Mouse (Mus musculus): ENCODE measurements at regions not wholly inside any gene's neighbourhood (a gene's known extent, or its start where the extent isn't known, plus 50 kb on each side); places are given as distances from the start of the nearest gene placed in this dataset.

DNA sequence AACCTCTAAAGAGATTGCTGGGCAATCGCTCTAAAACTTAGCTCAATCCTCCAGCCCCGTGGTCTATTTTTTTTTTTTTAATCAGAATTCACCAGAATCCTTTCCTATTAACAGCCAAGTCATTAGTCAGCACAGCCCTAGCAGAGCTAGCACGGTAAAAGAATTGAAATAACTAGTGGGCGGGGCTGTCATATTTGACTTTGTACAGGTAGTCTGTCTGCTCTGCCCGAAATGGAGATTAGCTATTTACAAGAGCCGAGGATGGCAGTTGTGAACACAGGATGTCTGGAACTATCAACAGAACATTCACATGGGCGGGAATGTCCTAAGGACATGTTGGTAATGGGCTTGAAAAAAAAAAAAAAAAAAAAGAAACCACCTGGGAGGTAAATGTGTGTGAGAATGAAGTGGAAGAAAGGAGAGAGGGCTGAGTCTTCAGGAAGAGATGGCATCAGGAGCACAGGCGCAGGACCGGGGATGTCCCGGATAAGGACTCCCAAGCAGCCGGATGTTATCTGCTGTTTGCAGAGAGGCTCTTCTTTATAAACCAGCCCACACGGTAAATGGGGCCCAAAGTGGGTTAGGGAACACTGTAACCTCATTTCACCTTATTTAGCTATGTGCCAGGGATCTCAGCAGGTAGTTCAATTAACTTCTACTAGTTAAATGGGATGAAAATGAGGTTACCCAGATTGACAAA, 283.8 kb upstream of the Adgrl2 start:
- Histone ChIP-seq H3K4me3 (replicated peaks in 1 of 3; ENCODE audit: low read depth in 2 of 3, low read length in 2 of 3, poor library complexity in 1 of 3) (no peak overlapping the region), H3K4me2 (ENCODE audit: insufficient read depth, low read depth, poor library complexity, severe bottlenecking) (peak overlapping the region; percentile 23; the same call in 1 of the 2 replicates), H3K27me3 (replicated peaks) (no peaks in the 10 kb centered on the region), H3K36me3 (replicated peaks in 1 of 2; ENCODE audit: control insufficient read depth in 1 of 2, insufficient read depth in 1 of 2, low read length in 1 of 2) (no peaks in the 10 kb centered on the region), H3K9me3 (replicated peaks; ENCODE audit: low read length) (no peaks in the 10 kb centered on the region), H3K4me1 (ENCODE audit: control insufficient read depth in 1 of 2, insufficient read depth in 2 of 2) (peaks cover 11 to 35% of the 10 kb centered on the region in 2 experiments), H3K9ac (ENCODE audit: insufficient read depth, low read depth) (0 out of 2 replicates have a peak overlapping the region, but pooled peaks have one; percentile 0), H3K27ac (ENCODE audit: insufficient read depth, low read depth) (no peak overlapping the region), H3K79me2 (replicated peaks; ENCODE audit: control insufficient read depth, extremely low read depth, insufficient read depth, poor library complexity, severe bottlenecking) (no peaks in the 10 kb centered on the region)
- dilution Hi-C loops (cut with MboI; ENCODE audit: extremely low pct_ligation_motif_present, extremely low pct_unique_long_range_greater_than_20kb, low sequenced_read_pairs): no loop called here
- TF ChIP-seq JUN (IDR thresholded peaks at IDR 0.05; ENCODE audit: insufficient read depth, low read depth, low read length): no peak
- peak; percentile 75 for TF ChIP-seq ZNF384 (IDR thresholded peaks at IDR 0.05; ENCODE audit: low read depth, low read length)
- DNase-seq (ENCODE audit: extremely low read depth): no peak
- in situ Hi-C loops (cut with MboI; ENCODE audit: low pct_ligation_motif_present, low pct_unique_long_range_greater_than_20kb, low sequenced_read_pairs): no loop called here

DNA sequence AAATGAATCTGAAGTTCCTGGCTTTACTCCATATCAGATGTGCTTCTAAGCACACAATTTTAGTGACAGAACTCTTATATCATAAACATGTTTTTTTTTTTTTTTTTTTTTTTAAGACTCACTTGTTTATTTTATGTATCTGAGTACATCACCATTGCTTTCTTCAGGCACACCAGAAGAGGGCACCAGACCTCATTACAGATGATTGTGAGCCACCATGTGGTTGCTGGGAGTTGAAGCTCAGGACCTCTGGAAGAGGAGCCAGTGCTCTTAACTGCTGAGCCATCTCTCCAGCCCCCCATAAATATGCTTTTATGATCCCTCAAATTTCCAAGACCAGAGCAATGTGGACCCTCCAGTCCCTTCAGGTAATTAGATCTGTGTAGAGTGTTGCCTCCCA, 280.1 kb upstream of the Adgrl2 start:
- in situ Hi-C loops (cut with MboI; ENCODE audit: low pct_ligation_motif_present, low pct_unique_long_range_greater_than_20kb, low sequenced_read_pairs): no loop called here
- peak; percentile 53 for DNase-seq (ENCODE audit: extremely low read depth)
- Histone ChIP-seq H3K4me2 (ENCODE audit: insufficient read depth, low read depth, poor library complexity, severe bottlenecking) (no peak overlapping the region), H3K4me1 (ENCODE audit: control insufficient read depth in 1 of 2, insufficient read depth in 2 of 2) (peaks cover 9 to 21% of the 10 kb centered on the region in 2 experiments), H3K27me3 (replicated peaks) (no peaks in the 10 kb centered on the region), H3K27ac (ENCODE audit: insufficient read depth, low read depth) (no peak overlapping the region), H3K36me3 (replicated peaks in 1 of 2; ENCODE audit: control insufficient read depth in 1 of 2, insufficient read depth in 1 of 2, low read length in 1 of 2) (no peaks in the 10 kb centered on the region), H3K9ac (ENCODE audit: insufficient read depth, low read depth) (no peak overlapping the region), H3K4me3 (replicated peaks in 1 of 3; ENCODE audit: low read depth in 2 of 3, low read length in 2 of 3, poor library complexity in 1 of 3) (no peak overlapping the region), H3K9me3 (replicated peaks; ENCODE audit: low read length) (no peaks in the 10 kb centered on the region), H3K79me2 (replicated peaks; ENCODE audit: control insufficient read depth, extremely low read depth, insufficient read depth, poor library complexity, severe bottlenecking) (no peaks in the 10 kb centered on the region)
- dilution Hi-C loops (cut with MboI; ENCODE audit: extremely low pct_ligation_motif_present, extremely low pct_unique_long_range_greater_than_20kb, low sequenced_read_pairs): no loop called here
- TF ChIP-seq GABPA (IDR thresholded peaks at IDR 0.05; ENCODE audit: insufficient replicate concordance, low read depth, low read length): no peak
- peak; percentile 79 for TF ChIP-seq SMC3 (IDR thresholded peaks at IDR 0.05; ENCODE audit: low read depth, low read length)
- TF ChIP-seq TBP (conservative IDR thresholded peaks at IDR 0.05; ENCODE audit: low read depth, low read length): no peak
- no peak for TF ChIP-seq HCFC1 (IDR thresholded peaks at IDR 0.05; ENCODE audit: low read depth, low read length)
- TF ChIP-seq ELF1 (IDR thresholded peaks at IDR 0.05; ENCODE audit: low read depth, low read length): no peak
- no peak for TF ChIP-seq MAZ (IDR thresholded peaks at IDR 0.05; ENCODE audit: low read depth, low read length)
- TF ChIP-seq ZMIZ1 (IDR thresholded peaks at IDR 0.05; ENCODE audit: low read depth, low read length): no peak
- TF ChIP-seq JUN (IDR thresholded peaks at IDR 0.05; ENCODE audit: insufficient read depth, low read depth, low read length): no peak
- TF ChIP-seq ZC3H11A (IDR thresholded peaks at IDR 0.05; ENCODE audit: low read depth, low read length): peak; percentile 26
- TF ChIP-seq RCOR1 (conservative IDR thresholded peaks at IDR 0.05; ENCODE audit: low read depth, low read length): no peak
- TF ChIP-seq ZKSCAN1 (IDR thresholded peaks at IDR 0.05; ENCODE audit: borderline replicate concordance, low read depth, low read length): no peak
- no peak for TF ChIP-seq USF1 (IDR thresholded peaks at IDR 0.05; ENCODE audit: low read depth, low read length)
- TF ChIP-seq CTCF (conservative IDR thresholded peaks at IDR 0.05 in 1 of 2, IDR thresholded peaks at IDR 0.05 in 1 of 2; ENCODE audit: low read depth in 2 of 2, low read length in 2 of 2): peak; percentile 45 to 83; a peak in 3 of 4 replicates
- TF ChIP-seq MAX (IDR thresholded peaks at IDR 0.05; ENCODE audit: low read length): peak; percentile 75
- peak; percentile 18; the same call in 1 of the 2 replicates for TF ChIP-seq NELFE (IDR thresholded peaks at IDR 0.05; ENCODE audit: low read depth, low read length)
- TF ChIP-seq MYC (IDR thresholded peaks at IDR 0.05; ENCODE audit: low read depth, low read length): peak; percentile 76; the same call in 1 of the 2 replicates
- TF ChIP-seq ZNF384 (IDR thresholded peaks at IDR 0.05; ENCODE audit: low read depth, low read length): peak; percentile 84
- TF ChIP-seq RAD21 (IDR thresholded peaks at IDR 0.05; ENCODE audit: low read depth, low read length): peak; percentile 60
- TF ChIP-seq E2F4 (IDR thresholded peaks at IDR 0.05; ENCODE audit: insufficient replicate concordance, low read depth, low read length): no peak
